Mouse (Mus musculus) hindbrain, embryonic 13.5 days (tissue): ENCODE measurements around the gene Tex13c3. TPM values are rescaled to one million over a fixed set of nuclear protein-coding genes. Genes with fewer than 3 reads are reported as not detected.
"Not testable (repeated sequence)": the region's sequence is repeated elsewhere in the genome, so short reads cannot be mapped to it uniquely, and the experiment has no call there.

Experiments used
- ATAC-seq: fragments of 200-750 bp; cut with Nextera tagmentation; 2 replicates; pipeline ENCODE4 v1.8.0; 2017; ENCODE audit warnings: moderate TSS enrichment; ENCODE audit not compliant: low FRiP score
- H3K27ac ChIP-seq: fragments of 300-500 bp; sonication (generic); 2 replicates; pipeline ENCODE4 v1.5.1; 2015; ENCODE audit warnings: inconsistent platforms, mild to moderate bottlenecking, moderate library complexity
- H3K27me3 ChIP-seq: fragments of 300-500 bp; sonication (generic); 2 replicates; pipeline ENCODE4 v1.6.1; 2015; ENCODE audit warnings: mild to moderate bottlenecking, inconsistent platforms
- H3K36me3 ChIP-seq: fragments of 300-500 bp; sonication (generic); 2 replicates; pipeline ENCODE4 v1.6.1; 2015; ENCODE audit warnings: mild to moderate bottlenecking, inconsistent platforms
- H3K4me1 ChIP-seq: fragments of 300-500 bp; sonication (generic); replicated peaks from 2 replicates; pipeline ENCODE4 v1.6.1; 2015; ENCODE audit warnings: inconsistent platforms
- H3K4me2 ChIP-seq: fragments of 300-500 bp; sonication (generic); 2 replicates; pipeline ENCODE4 v1.6.1; 2015; ENCODE audit warnings: inconsistent platforms, mild to moderate bottlenecking, moderate library complexity
- H3K4me3 ChIP-seq: fragments of 300-500 bp; sonication (generic); 2 replicates; pipeline ENCODE4 v1.5.1; 2015; ENCODE audit warnings: mild to moderate bottlenecking, inconsistent platforms
- H3K9ac ChIP-seq: fragments of 300-500 bp; sonication (generic); 2 replicates; pipeline ENCODE4 v1.6.1; 2015; ENCODE audit warnings: mild to moderate bottlenecking, inconsistent platforms
- H3K9me3 ChIP-seq: fragments of 300-500 bp; sonication (generic); 2 replicates; pipeline ENCODE4 v1.6.1; 2016; ENCODE audit warnings: inconsistent platforms
- WGBS: fragments of 180-500 bp; shearing (Covaris S2); methylation state at CpG from one replicate; pipeline ENCODE4 v1.1.7; 2015; 5-methylcytosine and 5-hydroxymethylcytosine counted together
- polyA plus RNA-seq: library from polyadenylated mRNA; unstranded; fragments of >200 nt; fragmentation: Nextera tagmentation; extraction: Ambion mirVana; gene quantifications from 2 replicates; pipeline ENCODE4 v1.2.1, GENCODE M21; 2015

Gene Tex13c3
- not detected in 2 replicates for polyA plus RNA-seq

- H3K9ac ChIP-seq, H3K4me1 ChIP-seq, H3K9me3 ChIP-seq, H3K27me3 ChIP-seq, H3K4me2 ChIP-seq, H3K4me3 ChIP-seq, H3K27ac ChIP-seq, ATAC-seq, H3K36me3 ChIP-seq: not testable (repeated sequence)
- WGBS, result 94% methylated on average over 5 of the region's 5 CpGs
These were observed at the start of gene Tex13c3 for GRCm38 (mm10) chrX:19481219-19481618. Gene Tex13c3, minus strand, starts transcription at chrX:19481319.

- no peaks in the 10 kb centered on the region for H3K9me3 ChIP-seq
- H3K4me2 ChIP-seq, result no peak overlapping the region
- H3K27ac ChIP-seq, result no peak overlapping the region
- no peaks in the 10 kb centered on the region for H3K27me3 ChIP-seq
- no peak overlapping the region for H3K9ac ChIP-seq
- no peaks in the 10 kb centered on the region for H3K4me1 ChIP-seq
- no peaks in the 10 kb centered on the region for H3K36me3 ChIP-seq
- WGBS, result 73% methylated on average over 4 of the region's 4 CpGs
- no peak for ATAC-seq
- no peak overlapping the region for H3K4me3 ChIP-seq
These were observed 8.6 kb upstream of the Tex13c3 start for GRCm38 (mm10) chrX:19489731-19490130.
